Mouse (Mus musculus): ENCODE measurements around the gene Tbxas1.

GRCm38 (mm10) chr6:38902820-38903439 lies 27.7 kb downstream of the Tbxas1 start:
- TF ChIP-seq CTCF (conservative IDR thresholded peaks at IDR 0.05; ENCODE audit: low read length), result no peak
- no peak for TF ChIP-seq NANOG (IDR thresholded peaks at IDR 0.05; ENCODE audit: borderline replicate concordance, low read length)
- no peak for TF ChIP-seq POU5F1 (IDR thresholded peaks at IDR 0.05; ENCODE audit: borderline replicate concordance, low read length)
